8 mouse cellular contexts compared by ENCODE assay signal in the genomic region with DNA sequence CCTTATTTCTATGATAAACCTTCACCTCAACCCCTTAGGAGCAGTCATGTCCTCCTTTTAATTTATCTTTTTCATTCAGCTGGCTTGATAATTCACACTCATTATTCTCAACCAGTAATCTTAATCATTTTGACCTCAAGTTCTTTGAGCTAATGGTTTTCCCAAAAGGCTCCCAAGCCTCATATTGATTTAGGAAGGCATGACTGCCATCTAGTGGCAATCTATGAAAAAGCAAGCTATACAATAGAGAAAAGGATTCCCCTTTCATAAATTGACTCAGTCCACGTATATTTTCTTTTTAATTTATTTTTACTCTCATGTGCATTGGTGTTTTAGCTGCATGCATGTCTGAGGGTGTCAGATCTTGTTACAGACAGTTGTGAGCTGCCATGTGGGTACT. TPM values are rescaled to one million over a fixed set of nuclear protein-coding genes. Genes with fewer than 3 reads are reported as not detected.
DNase-seq lines count a peak whose midpoint lies in the region; ATAC-seq and TF ChIP-seq lines count a peak whose summit lies in the region.
"Had no signal": no experiment of that assay in that cellular context is flagged by ENCODE, and none has a peak within 500 bp of the region (broad histone marks: within the 10 kb centered on the region; RNA-seq: fewer than 3 reads in every experiment).

No protein-coding gene starts in this region.

- peaks cover 24 to 44% of the 10 kb centered on the region in 2 experiments for H3K4me1 ChIP-seq in CH12.LX (ENCODE audit: control insufficient read depth in 1 of 2, insufficient read depth in 2 of 2)
- peaks cover 13% of the 10 kb centered on the region; the same call in 1 of the 2 replicates for H3K4me1 ChIP-seq in liver, postnatal 0 days (ENCODE audit: insufficient read depth)

- H3K27ac ChIP-seq in CH12.LX (ENCODE audit: insufficient read depth, low read depth) = no peak overlapping the region
- no peak overlapping the region for H3K27ac ChIP-seq in liver, postnatal 0 days (ENCODE audit: low read depth)
- H3K27ac ChIP-seq: limb, embryonic 15.5 days had no signal

- no peak for ATAC-seq in liver, postnatal 0 days

- dilution Hi-C loops in CH12.LX (cut with MboI; ENCODE audit: extremely low pct_ligation_motif_present, extremely low pct_unique_long_range_greater_than_20kb, low sequenced_read_pairs) = no loop called here

- 17% methylated on average over 1 of the region's 1 CpGs for WGBS in liver, postnatal 0 days (ENCODE audit: insufficient replicate concordance)

- peak; percentile 34 to 85; a peak in 3 of 4 replicates for TF ChIP-seq CTCF in CH12.LX (conservative IDR thresholded peaks at IDR 0.05 in 1 of 2, IDR thresholded peaks at IDR 0.05 in 1 of 2; ENCODE audit: low read depth in 2 of 2, low read length in 2 of 2)
- peak; percentile 78 for TF ChIP-seq CTCF in liver, postnatal 0 days (IDR thresholded peaks at IDR 0.05; ENCODE audit: low read depth)

- no peak for TF ChIP-seq POLR2A in CH12.LX (IDR thresholded peaks at IDR 0.05; ENCODE audit: low read depth, low read length)

- no peaks in the 10 kb centered on the region for H3K9me3 ChIP-seq in CH12.LX (replicated peaks; ENCODE audit: low read length)
- no peaks in the 10 kb centered on the region for H3K9me3 ChIP-seq in liver, postnatal 0 days (ENCODE audit: low read length)
- H3K9me3 ChIP-seq: limb, embryonic 15.5 days had no signal

- H3K9ac ChIP-seq in CH12.LX (ENCODE audit: insufficient read depth, low read depth) = no peak overlapping the region
- H3K9ac ChIP-seq in liver, postnatal 0 days (replicated peaks) = no peak overlapping the region
- H3K9ac ChIP-seq: limb, embryonic 15.5 days had no signal

- in situ Hi-C loops in CH12.LX (cut with MboI; ENCODE audit: low pct_ligation_motif_present, low pct_unique_long_range_greater_than_20kb, low sequenced_read_pairs) = loop anchor here (5.0 to 25.0 kb wide), 3 partner anchors 33 to 713 kb away; no protein-coding TSS in a partner anchor

- H3K4me3 ChIP-seq in CH12.LX (replicated peaks in 1 of 3; ENCODE audit: low read depth in 2 of 3, low read length in 2 of 3, poor library complexity in 1 of 3) = no peak overlapping the region
- H3K4me3 ChIP-seq in liver, postnatal 0 days (ENCODE audit: low read depth, low read length) = no peak overlapping the region
- H3K4me3 ChIP-seq: limb, embryonic 15.5 days had no signal

- H3K36me3 ChIP-seq in CH12.LX (replicated peaks in 1 of 2; ENCODE audit: control insufficient read depth in 1 of 2, insufficient read depth in 1 of 2, low read length in 1 of 2) = no peaks in the 10 kb centered on the region
- no peaks in the 10 kb centered on the region for H3K36me3 ChIP-seq in liver, postnatal 0 days (replicated peaks; ENCODE audit: insufficient read depth, low read length)
- H3K36me3 ChIP-seq: limb, embryonic 15.5 days had no signal

- peak; percentile 88 for TF ChIP-seq RAD21 in CH12.LX (IDR thresholded peaks at IDR 0.05; ENCODE audit: low read depth, low read length)

- H3K79me2 ChIP-seq in CH12.LX (replicated peaks; ENCODE audit: control insufficient read depth, extremely low read depth, insufficient read depth, poor library complexity, severe bottlenecking) = peaks cover under 1% of the 10 kb centered on the region; the same call in 1 of the 2 replicates

- H3K4me2 ChIP-seq in CH12.LX (ENCODE audit: insufficient read depth, low read depth, poor library complexity, severe bottlenecking) = no peak overlapping the region
- H3K4me2 ChIP-seq in liver, postnatal 0 days (ENCODE audit: low read depth, low read length) = no peak overlapping the region
- H3K4me2 ChIP-seq: limb, embryonic 15.5 days had no signal

- H3K27me3 ChIP-seq in CH12.LX (replicated peaks) = no peaks in the 10 kb centered on the region
- H3K27me3 ChIP-seq in liver, postnatal 0 days (ENCODE audit: insufficient read depth, low read length) = no peaks in the 10 kb centered on the region; the same call in 1 of the 2 replicates

- DNase-seq in kidney, adult 9 months = peak; percentile 80
- no peak for DNase-seq in kidney, adult 18-20 months
- peak; percentile 60 for DNase-seq in CH12.LX (ENCODE audit: extremely low read depth)
- peak; percentile 53 for DNase-seq in MEL-GATA-1-ER (ENCODE audit: extremely low read depth, low read depth)
- no peak for DNase-seq in liver, postnatal 0 days
- no peak for DNase-seq in frontal cortex, postnatal 10 days (ENCODE audit: low spot score in 2 of 2)
- DNase-seq in layer of hippocampus, adult 11-12 months (ENCODE audit: low spot score) = no peak

- TF ChIP-seq EP300 in CH12.LX (IDR thresholded peaks at IDR 0.05; ENCODE audit: low read length) = no peak
- 0 out of 2 replicates have a peak, but pooled peaks have one; percentile 27 for TF ChIP-seq EP300 in liver, postnatal 0 days (IDR thresholded peaks at IDR 0.05; ENCODE audit: low read depth)

TF ChIP-seq in CH12.LX, 34 proteins besides CTCF, POLR2A, EP300 and RAD21:
- TF ChIP-seq SIN3A (IDR thresholded peaks at IDR 0.05; ENCODE audit: low read length) (no peak), SMC3 (IDR thresholded peaks at IDR 0.05; ENCODE audit: low read depth, low read length) (peak; percentile 51)

RNA-seq across cellular contexts. Expression of gene Rbm34, which starts 4.8 kb away (rescaled TPM):
- total RNA-seq in CH12.LX (2012; rRNA removed) = 24.8 and 29.8 TPM in 2 replicates
- total RNA-seq in CH12.LX (2014; rRNA removed) = 42.7 and 47.2 TPM in 2 replicates
- 42.3 and 52.4 TPM in 2 replicates for polyA plus RNA-seq in CH12.LX (2012; ENCODE audit: insufficient read length, low read depth)
- 10.8 and 12.5 TPM in 2 replicates for polyA plus RNA-seq in liver, postnatal 0 days (2015; fragmentation: Nextera tagmentation; extraction: Ambion mirVana)

RNA-seq across cellular contexts. Expression of gene Tomm20, which starts 30.1 kb away (rescaled TPM):
- total RNA-seq in CH12.LX (2012; rRNA removed) (337 and 394 TPM in 2 replicates), CH12.LX (2014; rRNA removed) (130 and 151 TPM in 2 replicates)
- polyA plus RNA-seq in CH12.LX (2012; ENCODE audit: insufficient read length, low read depth) = 513 TPM in 2 replicates
- polyA plus RNA-seq in liver, postnatal 0 days (2015; fragmentation: Nextera tagmentation; extraction: Ambion mirVana) = 122 and 129 TPM in 2 replicates

Comparison
In these comparisons a context has a peak if more than half of its experiments do, and no peak if none do; other contexts are left out.
1. DNase-seq: peak in kidney, adult 9 months (single experiment), CH12.LX (single experiment) and MEL-GATA-1-ER (single experiment); none in kidney, adult 18-20 months (single experiment), liver, postnatal 0 days (single experiment), frontal cortex, postnatal 10 days (0 of 2) and layer of hippocampus, adult 11-12 months (single experiment).